Mouse (Mus musculus) spleen, adult 2 months (tissue): ENCODE measurements around the gene Duoxa1.

Source experiments
- CTCF ChIP-seq: fragments of 200-500 bp; IDR thresholded peaks from 2 replicates; pipeline ENCODE4 v1.5.1; 2011; ENCODE audit warnings: mild to moderate bottlenecking, inconsistent platforms; ENCODE audit not compliant: insufficient read depth, insufficient read length, insufficient replicate concordance; ENCODE audit errors: extremely low read depth
- POLR2A ChIP-seq: fragments of 200-500 bp; IDR thresholded peaks from 2 replicates; pipeline ENCODE4 v1.6.1; 2011; ENCODE audit warnings: low read depth, low read length, inconsistent platforms

DNA sequence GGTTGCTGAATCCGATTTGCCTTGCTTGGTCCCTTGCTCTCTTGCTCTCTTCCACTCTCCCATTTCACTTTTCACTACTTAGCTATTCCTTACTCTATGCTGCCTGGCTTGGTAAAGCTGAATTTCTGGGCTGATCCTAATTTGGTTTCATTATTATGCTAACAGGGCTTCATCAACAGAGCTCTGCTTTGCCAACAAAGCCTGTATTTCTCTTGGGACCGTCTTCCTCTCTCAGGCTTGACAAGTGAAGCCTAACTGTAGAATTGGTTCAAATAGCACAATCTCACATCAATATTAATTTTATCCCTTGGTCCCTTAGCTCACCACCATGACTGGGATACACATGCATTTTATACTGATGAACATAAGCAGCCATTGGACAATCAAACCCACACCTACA is 2.0 kb downstream of the Duoxa1 start:
- no peak for TF ChIP-seq CTCF
- no peak for TF ChIP-seq POLR2A
